Mouse (Mus musculus) forebrain, embryonic 16.5 days (tissue): ENCODE results near the gene Mxi1. TPM values are rescaled to one million over a fixed set of nuclear protein-coding genes. Genes with fewer than 3 reads are reported as not detected.

Experiments used
- ATAC-seq: fragments of 200-750 bp; cut with Nextera tagmentation; 2 replicates; pipeline ENCODE4 v1.8.0; 2017; ENCODE audit warnings: mild to moderate bottlenecking, moderate library complexity
- H3K27ac ChIP-seq: fragments of 300-500 bp; sonication (generic); 2 replicates; pipeline ENCODE4 v1.5.1; 2014; ENCODE audit warnings: low read length, control low read depth
- H3K27me3 ChIP-seq: fragments of 300-500 bp; sonication (generic); replicated peaks from 2 replicates; pipeline ENCODE4 v1.6.1; 2014; ENCODE audit warnings: low read length; ENCODE audit not compliant: control insufficient read depth, insufficient read depth
- H3K36me3 ChIP-seq: fragments of 300-500 bp; sonication (generic); 2 replicates; pipeline ENCODE4 v1.6.1; 2014; ENCODE audit not compliant: control insufficient read depth, insufficient read depth
- H3K4me1 ChIP-seq: fragments of 300-500 bp; sonication (generic); replicated peaks from 2 replicates; pipeline ENCODE4 v1.6.1; 2014; ENCODE audit warnings: low read length; ENCODE audit not compliant: control insufficient read depth, insufficient read depth
- H3K4me2 ChIP-seq: fragments of 300-500 bp; sonication (generic); 2 replicates; pipeline ENCODE4 v1.6.1; 2014; ENCODE audit warnings: mild to moderate bottlenecking, low read length, control low read depth
- H3K4me3 ChIP-seq: fragments of 300-500 bp; sonication (generic); replicated peaks from 2 replicates; pipeline ENCODE4 v1.5.1; 2014; ENCODE audit warnings: mild to moderate bottlenecking, low read length, control low read depth
- H3K9ac ChIP-seq: fragments of 300-500 bp; sonication (generic); replicated peaks from 2 replicates; pipeline ENCODE4 v1.6.1; 2014; ENCODE audit warnings: low read depth, low read length, control low read depth
- H3K9me3 ChIP-seq: fragments of 300-500 bp; sonication (generic); 2 replicates; pipeline ENCODE4 v1.6.1; 2016; ENCODE audit warnings: low read length; ENCODE audit not compliant: control insufficient read depth
- WGBS: fragments of 180-500 bp; shearing (Covaris S2); extraction: QIAGEN DNeasy Blood & Tissue Kit; methylation state at CpG from one replicate; pipeline ENCODE4 v1.1.7; 2014; 5-methylcytosine and 5-hydroxymethylcytosine counted together
- polyA plus RNA-seq: library from polyadenylated mRNA; unstranded; fragments of >200 nt; fragmentation: Nextera tagmentation; extraction: Ambion mirVana; gene quantifications from 2 replicates; pipeline ENCODE4 v1.2.1, GENCODE M21; 2015

Gene Mxi1
- polyA plus RNA-seq, 1 experiment from 2014 or later, result 46.7 TPM

DNA sequence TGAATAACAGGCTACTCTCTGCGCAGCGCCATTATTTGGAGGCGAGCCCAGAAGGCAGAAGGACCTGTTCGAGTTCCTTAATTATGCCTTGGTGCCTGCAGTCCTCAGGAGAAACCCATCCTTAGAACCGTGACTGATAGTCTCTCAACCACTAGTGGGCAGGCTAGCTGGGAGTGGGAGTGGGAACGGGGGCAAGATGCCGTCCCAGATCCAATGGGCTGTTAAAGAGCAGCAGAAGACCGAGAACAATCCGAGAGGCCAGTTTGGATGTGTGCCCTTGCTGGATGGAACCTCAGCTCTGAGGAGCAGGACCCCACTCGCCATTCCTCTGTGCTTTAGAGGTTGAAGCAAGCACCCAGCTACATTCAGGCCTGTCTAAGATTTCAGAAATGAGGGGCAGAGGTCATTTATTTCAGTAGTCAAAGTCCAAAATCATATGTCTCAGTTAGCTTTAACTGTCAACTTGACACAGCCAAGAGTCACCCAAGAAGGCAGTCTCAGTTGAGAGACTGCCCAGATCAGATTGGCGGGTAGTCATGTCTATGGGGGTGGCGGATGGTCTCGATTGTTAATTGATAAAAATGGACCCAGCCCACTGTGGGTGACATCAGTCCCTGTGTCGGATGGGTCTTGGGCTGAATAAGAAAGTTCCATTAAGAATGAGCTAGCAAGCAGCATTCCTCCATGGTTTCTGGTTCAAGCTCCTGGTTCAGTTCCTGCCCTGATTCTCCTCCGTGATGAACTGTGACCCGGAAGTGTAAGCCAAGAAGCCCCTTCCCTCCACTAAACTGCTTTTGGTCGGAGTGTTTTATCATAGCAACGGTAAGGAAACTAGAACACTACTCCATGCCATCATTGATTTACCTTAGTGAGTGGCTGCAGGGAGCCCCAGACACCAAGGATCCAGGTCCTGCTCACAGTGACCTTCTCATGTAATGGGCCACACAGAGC is 112.3 kb downstream of the Mxi1 start:
- no peak overlapping the region for H3K4me2 ChIP-seq
- 74% methylated on average over 18 of the region's 18 CpGs for WGBS
- ATAC-seq, result no peak
- H3K9ac ChIP-seq, result no peak overlapping the region
- no peaks in the 10 kb centered on the region for H3K27me3 ChIP-seq
- H3K4me3 ChIP-seq, result no peak overlapping the region
- no peak overlapping the region for H3K27ac ChIP-seq
- H3K4me1 ChIP-seq, result peaks cover 9% of the 10 kb centered on the region
- no peaks in the 10 kb centered on the region for H3K9me3 ChIP-seq
- H3K36me3 ChIP-seq, result no peaks in the 10 kb centered on the region

DNA sequence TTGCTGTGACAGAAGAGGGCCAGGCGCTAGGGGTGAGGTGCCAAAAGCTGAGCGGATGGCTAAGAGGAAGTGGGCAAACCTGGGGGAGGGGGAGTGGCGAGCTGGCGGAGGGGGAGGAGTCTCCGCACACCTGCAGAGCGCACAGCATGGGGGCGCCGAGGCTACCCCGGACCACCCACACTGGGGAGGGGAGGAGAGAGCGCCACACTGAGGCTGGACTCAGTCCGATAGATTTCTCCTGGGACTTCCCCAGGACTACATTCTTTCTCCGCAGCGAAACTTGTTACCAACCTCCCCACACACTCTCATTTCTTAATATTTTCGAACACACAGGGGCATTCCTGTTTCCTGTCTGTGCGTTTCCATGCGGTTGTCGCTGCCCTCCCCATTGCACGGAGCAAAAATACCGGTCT is 113.0 kb downstream of the Mxi1 start:
- no peaks in the 10 kb centered on the region for H3K36me3 ChIP-seq
- H3K4me2 ChIP-seq, result no peak overlapping the region

GRCm38 (mm10) chr19:53423816-53424465 is 113.6 kb downstream of the Mxi1 start:
- Histone ChIP-seq H3K36me3 (no peaks in the 10 kb centered on the region), H3K9me3 (no peaks in the 10 kb centered on the region), H3K4me1 (peaks cover 10% of the 10 kb centered on the region), H3K27ac (no peak overlapping the region), H3K27me3 (no peaks in the 10 kb centered on the region), H3K4me2 (no peak overlapping the region), H3K4me3 (no peak overlapping the region), H3K9ac (no peak overlapping the region)
- WGBS, result 71% methylated on average over 17 of the region's 17 CpGs
- ATAC-seq, result no peak

More for the DNA sequence above, 113.0 kb downstream of the Mxi1 start:
- Histone ChIP-seq H3K4me1 (peaks cover 10% of the 10 kb centered on the region), H3K27me3 (no peaks in the 10 kb centered on the region), H3K9ac (no peak overlapping the region), H3K4me3 (no peak overlapping the region), H3K27ac (no peak overlapping the region), H3K9me3 (no peaks in the 10 kb centered on the region)
- no peak for ATAC-seq
- WGBS, result 30% methylated on average over 19 of the region's 19 CpGs

DNA sequence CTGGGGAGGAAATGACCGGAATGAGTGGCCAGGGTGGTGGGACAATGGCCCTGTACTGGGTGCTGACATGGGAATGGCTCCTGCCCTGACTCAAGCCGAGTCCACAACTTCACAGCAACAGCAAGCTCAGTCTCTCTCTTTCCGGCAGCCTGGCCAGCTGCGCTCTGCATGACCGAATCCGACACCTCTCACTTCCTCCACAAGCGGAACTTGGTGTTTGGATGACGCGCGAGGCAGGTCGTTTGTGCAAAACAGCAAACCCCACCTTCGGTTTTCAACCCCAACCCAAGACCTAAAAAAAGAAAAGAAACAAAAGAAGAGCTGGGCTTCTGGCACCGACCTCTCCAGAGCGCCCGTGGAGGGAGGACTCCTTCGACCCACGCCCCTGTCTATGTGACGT is 114.3 kb downstream of the Mxi1 start:
- Histone ChIP-seq H3K4me1 (peaks cover 11% of the 10 kb centered on the region), H3K4me3 (no peak overlapping the region), H3K27me3 (no peaks in the 10 kb centered on the region), H3K9me3 (no peaks in the 10 kb centered on the region), H3K9ac (no peak overlapping the region), H3K27ac (no peak overlapping the region), H3K4me2 (no peak overlapping the region), H3K36me3 (no peaks in the 10 kb centered on the region)
- no peak for ATAC-seq
- 84% methylated on average over 18 of the region's 18 CpGs for WGBS

Other genes with a start within 250 kb of the Mxi1 start
- 30.6 and 36.6 TPM in 2 replicates for gene Add3, start 170.1 kb upstream of the Mxi1 start, polyA plus RNA-seq
- gene Gm10197, start 61.2 kb downstream of the Mxi1 start, polyA plus RNA-seq, result not detected in 2 replicates
- 33.2 and 39.6 TPM in 2 replicates for gene Smndc1, start 80.1 kb downstream of the Mxi1 start, polyA plus RNA-seq
- 2.4 and 3.9 TPM in 2 replicates for gene Dusp5, start 218.6 kb downstream of the Mxi1 start, polyA plus RNA-seq